Mouse (Mus musculus): ENCODE measurements around the gene Apol11a.
"Not testable (repeated sequence)": the region's sequence is repeated elsewhere in the genome, so short reads cannot be mapped to it uniquely, and the experiment has no call there.

GRCm38 (mm10) chr15:77539221-77539620, 31.1 kb downstream of the Apol11a start:
- TF ChIP-seq CTCF, EP300 (IDR thresholded peaks at IDR 0.05; ENCODE audit: low read depth): not testable (repeated sequence)

Measured in heart, postnatal 0 days (tissue).